Mouse (Mus musculus) midbrain, embryonic 13.5 days (tissue): ENCODE data around the gene Sgpl1. TPM values are rescaled to one million over a fixed set of nuclear protein-coding genes. Genes with fewer than 3 reads are reported as not detected.

Experiments
- ATAC-seq: fragments of 200-750 bp; cut with Nextera tagmentation; 2 replicates; pipeline ENCODE4 v1.8.0; 2017; ENCODE audit warnings: mild to moderate bottlenecking, moderate TSS enrichment, moderate library complexity
- H3K27ac ChIP-seq: fragments of 300-500 bp; sonication (generic); 2 replicates; pipeline ENCODE4 v1.5.1; 2015; ENCODE audit warnings: inconsistent platforms, mild to moderate bottlenecking, moderate library complexity
- H3K27me3 ChIP-seq: fragments of 300-500 bp; sonication (generic); 2 replicates; pipeline ENCODE4 v1.6.1; 2015; ENCODE audit warnings: mild to moderate bottlenecking, inconsistent platforms
- H3K36me3 ChIP-seq: fragments of 300-500 bp; sonication (generic); 2 replicates; pipeline ENCODE4 v1.6.1; 2015; ENCODE audit warnings: mild to moderate bottlenecking, inconsistent platforms
- H3K4me1 ChIP-seq: fragments of 300-500 bp; sonication (generic); replicated peaks from 2 replicates; pipeline ENCODE4 v1.6.1; 2015; ENCODE audit warnings: inconsistent platforms
- H3K4me2 ChIP-seq: fragments of 300-500 bp; sonication (generic); replicated peaks from 2 replicates; pipeline ENCODE4 v1.6.1; 2015; ENCODE audit warnings: moderate library complexity, mild to moderate bottlenecking, inconsistent platforms
- H3K4me3 ChIP-seq: fragments of 300-500 bp; sonication (generic); replicated peaks from 2 replicates; pipeline ENCODE4 v1.5.1; 2015; ENCODE audit warnings: mild to moderate bottlenecking, inconsistent platforms
- H3K9ac ChIP-seq: fragments of 300-500 bp; sonication (generic); replicated peaks from 2 replicates; pipeline ENCODE4 v1.6.1; 2015; ENCODE audit warnings: mild to moderate bottlenecking, inconsistent platforms
- H3K9me3 ChIP-seq: fragments of 300-500 bp; sonication (generic); 2 replicates; pipeline ENCODE4 v1.6.1; 2016; ENCODE audit warnings: mild to moderate bottlenecking, inconsistent platforms
- WGBS: fragments of 180-500 bp; shearing (Covaris S2); methylation state at CpG from one replicate; pipeline ENCODE4 v1.1.7; 2015; 5-methylcytosine and 5-hydroxymethylcytosine counted together
- polyA plus RNA-seq: library from polyadenylated mRNA; unstranded; fragments of >200 nt; fragmentation: Nextera tagmentation; extraction: Ambion mirVana; gene quantifications from 2 replicates; pipeline ENCODE4 v1.2.1, GENCODE M21; 2015

Sgpl1 gene
- polyA plus RNA-seq, 1 experiment from 2014 or later: 70.8 TPM

DNA sequence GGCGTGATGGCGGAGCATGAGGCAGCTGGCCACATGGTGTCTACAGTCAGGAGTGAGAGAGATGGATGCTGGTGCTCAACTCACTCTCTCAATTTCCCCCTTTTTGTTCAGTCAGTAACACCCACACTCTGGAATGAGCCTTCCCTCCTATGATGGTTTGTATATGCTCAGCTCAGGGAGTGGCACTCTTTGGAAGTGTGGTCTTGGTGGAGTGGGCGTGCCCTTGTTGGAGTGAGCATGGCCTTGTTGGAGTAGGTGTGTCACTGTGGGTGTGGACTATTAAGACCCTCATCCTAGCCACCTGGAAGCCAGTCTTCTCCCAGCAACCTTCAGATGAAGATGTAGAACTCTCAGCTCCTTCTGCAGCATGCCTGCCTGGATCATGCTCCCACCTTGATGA is 71.9 kb downstream of the Sgpl1 start:
- no peak overlapping the region for H3K4me2 ChIP-seq
- ATAC-seq: no peak
- WGBS: 98% methylated on average over 3 of the region's 3 CpGs
- no peak overlapping the region for H3K9ac ChIP-seq
- H3K27me3 ChIP-seq: peaks cover 6% of the 10 kb centered on the region; the same call in 1 of the 2 replicates
- peaks cover 8% of the 10 kb centered on the region for H3K4me1 ChIP-seq
- H3K9me3 ChIP-seq: no peaks in the 10 kb centered on the region
- H3K36me3 ChIP-seq: no peaks in the 10 kb centered on the region
- no peak overlapping the region for H3K4me3 ChIP-seq
- H3K27ac ChIP-seq: no peak overlapping the region

DNA sequence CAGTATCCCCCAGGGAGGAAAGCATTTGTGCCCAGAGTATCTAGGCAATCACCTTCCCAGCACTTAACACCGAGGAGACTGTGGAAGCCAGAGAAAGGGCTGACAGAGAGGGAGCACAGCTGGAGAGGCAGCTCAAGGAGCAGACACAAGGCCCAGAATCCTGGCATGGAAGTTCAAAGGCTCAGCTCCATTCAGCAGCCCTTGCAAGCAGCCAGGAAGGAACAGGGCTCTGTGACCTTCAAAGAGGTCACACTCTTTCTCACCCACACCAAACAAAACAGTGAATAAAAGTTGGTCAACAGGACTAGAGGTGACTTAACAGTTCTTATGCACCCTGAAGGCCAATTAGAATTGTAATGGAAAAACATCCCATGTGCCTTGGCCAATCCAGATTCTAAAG is 72.9 kb downstream of the Sgpl1 start:
- ATAC-seq: no peak
- no peaks in the 10 kb centered on the region for H3K9me3 ChIP-seq
- WGBS: 0% methylated on average over 1 of the region's 1 CpGs
- peaks cover 6% of the 10 kb centered on the region; the same call in 1 of the 2 replicates for H3K27me3 ChIP-seq
- no peaks in the 10 kb centered on the region for H3K36me3 ChIP-seq
- no peak overlapping the region for H3K9ac ChIP-seq
- no peak overlapping the region for H3K4me3 ChIP-seq
- H3K4me1 ChIP-seq: no peaks in the 10 kb centered on the region
- no peak overlapping the region for H3K27ac ChIP-seq
- no peak overlapping the region for H3K4me2 ChIP-seq

DNA sequence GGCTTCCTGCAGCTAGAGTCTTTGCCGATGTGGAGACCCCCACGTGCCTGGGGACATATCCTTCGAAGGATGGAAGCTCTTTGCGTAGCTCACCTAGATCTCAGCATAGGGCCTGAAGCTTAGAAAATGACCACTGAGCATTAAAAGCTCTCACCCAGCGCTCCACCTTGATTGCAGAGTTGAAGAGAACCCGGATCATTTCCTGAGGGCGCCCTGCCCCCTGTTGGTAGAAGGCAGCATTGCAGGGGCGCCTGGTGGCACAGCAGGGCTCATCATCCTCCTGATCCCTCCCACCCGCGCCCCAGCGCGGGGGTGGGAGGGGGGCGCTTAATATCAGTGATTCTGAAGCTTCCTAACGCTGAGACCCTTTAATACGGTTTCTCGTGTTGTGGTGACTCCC is 75.2 kb downstream of the Sgpl1 start:
- H3K4me3 ChIP-seq: no peak overlapping the region
- no peaks in the 10 kb centered on the region for H3K9me3 ChIP-seq
- no peak for ATAC-seq
- WGBS: 12% methylated on average over 16 of the region's 16 CpGs
- peaks cover 8% of the 10 kb centered on the region for H3K4me1 ChIP-seq
- no peak overlapping the region for H3K9ac ChIP-seq
- no peak overlapping the region for H3K27ac ChIP-seq
- peaks cover 6% of the 10 kb centered on the region; the same call in 1 of the 2 replicates for H3K27me3 ChIP-seq
- H3K36me3 ChIP-seq: no peaks in the 10 kb centered on the region
- no peak overlapping the region for H3K4me2 ChIP-seq

DNA sequence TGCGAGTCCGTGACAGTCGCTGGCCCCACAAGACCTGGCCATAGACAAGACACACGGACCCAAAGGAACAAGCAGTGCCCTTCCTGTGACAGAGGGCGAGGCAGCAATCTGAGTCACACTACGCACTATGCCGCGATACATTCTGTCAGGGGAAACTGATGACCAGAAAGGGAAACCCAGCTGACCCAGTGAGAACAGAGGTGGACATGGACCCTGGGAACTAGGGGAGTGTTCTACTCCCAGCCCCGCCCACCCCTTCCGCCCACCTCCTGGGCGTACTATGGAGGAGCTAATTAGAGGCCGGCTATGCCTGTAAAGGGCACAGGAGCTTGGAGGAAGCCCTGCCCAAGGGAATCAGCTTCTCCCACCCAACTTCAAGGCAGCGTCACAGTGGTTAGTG is 78.3 kb downstream of the Sgpl1 start:
- Histone ChIP-seq H3K4me1 (peaks cover 24% of the 10 kb centered on the region), H3K27me3 (peaks cover 6% of the 10 kb centered on the region; the same call in 1 of the 2 replicates), H3K9me3 (no peaks in the 10 kb centered on the region), H3K27ac (no peak overlapping the region), H3K4me2 (no peak overlapping the region), H3K9ac (no peak overlapping the region), H3K4me3 (no peak overlapping the region), H3K36me3 (no peaks in the 10 kb centered on the region)
- ATAC-seq: peak; percentile 15; the same call in 1 of the 2 replicates
- WGBS: 9% methylated on average over 13 of the region's 13 CpGs

DNA sequence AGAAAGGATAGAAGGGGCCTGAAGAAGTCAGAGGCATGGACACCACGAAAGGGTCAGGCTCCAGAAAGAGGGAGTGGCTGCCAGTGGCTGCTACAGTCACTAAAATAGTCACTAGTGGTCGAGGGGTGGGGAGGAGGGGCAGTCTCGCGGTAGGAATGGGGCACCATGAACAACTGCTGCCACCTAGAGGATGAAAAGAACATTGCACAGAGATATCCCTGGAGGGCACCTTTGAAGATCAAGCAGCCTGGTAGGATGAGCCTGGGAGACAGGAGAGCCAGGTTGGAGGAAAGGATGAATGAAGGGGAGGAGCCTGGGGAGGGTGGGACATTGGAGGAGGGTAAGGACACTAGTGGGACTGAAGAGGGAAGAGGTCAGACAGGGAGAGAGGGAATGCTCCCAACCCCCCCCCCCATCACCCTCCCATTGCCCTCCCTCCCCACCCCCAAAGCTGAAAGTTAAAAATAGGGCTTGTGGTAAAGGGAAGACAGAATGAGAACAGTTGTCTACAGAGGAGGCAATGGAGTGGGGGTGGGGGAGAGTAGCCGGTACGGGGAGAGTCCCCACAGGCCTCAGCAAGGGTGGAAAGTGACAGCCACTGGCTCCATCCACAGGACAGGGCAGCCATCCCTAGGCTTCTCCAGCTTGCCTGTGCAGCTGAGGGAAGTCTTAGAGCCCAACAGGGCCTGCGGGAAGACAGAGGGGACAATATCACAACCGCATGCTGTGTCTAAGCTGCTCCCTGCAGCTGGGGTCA is 78.9 kb downstream of the Sgpl1 start:
- ATAC-seq: peak; percentile 66
- Histone ChIP-seq H3K27me3 (peaks cover 6% of the 10 kb centered on the region; the same call in 1 of the 2 replicates), H3K4me3 (no peak overlapping the region), H3K4me1 (peaks cover 25% of the 10 kb centered on the region), H3K36me3 (no peaks in the 10 kb centered on the region), H3K4me2 (no peak overlapping the region), H3K27ac (no peak overlapping the region), H3K9me3 (no peaks in the 10 kb centered on the region), H3K9ac (no peak overlapping the region)
- WGBS: 5% methylated on average over 8 of the region's 8 CpGs

DNA sequence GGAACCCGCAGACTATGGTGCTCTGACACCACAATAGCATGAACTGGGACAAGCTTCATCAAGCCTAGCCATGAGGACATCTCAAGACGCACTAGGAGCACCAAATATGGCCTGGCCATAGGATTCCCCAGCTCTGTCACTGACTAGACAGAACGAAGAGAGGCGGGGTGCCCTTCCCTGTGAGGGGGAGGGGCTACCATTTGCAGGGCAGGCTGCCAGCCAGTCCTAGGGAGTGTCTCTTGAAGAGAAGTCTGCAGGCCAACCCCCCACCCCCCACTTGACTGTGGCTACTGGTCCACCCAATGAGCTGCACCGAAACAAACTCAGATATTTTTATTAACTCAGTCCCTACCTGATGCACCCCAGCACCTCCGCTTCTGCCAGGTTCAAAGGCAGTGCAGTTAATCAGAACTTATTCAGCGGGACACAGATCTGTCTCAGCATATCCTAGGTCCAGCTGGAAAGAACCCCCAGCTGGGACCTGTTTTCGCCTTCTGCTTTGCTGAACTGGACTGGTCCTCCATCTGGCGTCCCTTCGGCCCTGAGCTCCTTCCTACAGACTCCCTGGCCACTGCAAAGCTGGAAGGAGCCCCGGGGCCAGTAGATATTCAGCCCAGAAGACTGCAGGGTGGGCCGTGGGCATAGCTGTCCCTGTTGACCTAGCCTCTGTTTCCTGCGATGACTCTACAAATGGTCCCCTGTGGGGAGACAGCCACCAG is 82.1 kb downstream of the Sgpl1 start:
- no peak overlapping the region for H3K27ac ChIP-seq
- no peak overlapping the region for H3K4me2 ChIP-seq
- no peaks in the 10 kb centered on the region for H3K36me3 ChIP-seq
- H3K9ac ChIP-seq: no peak overlapping the region
- H3K27me3 ChIP-seq: peaks cover 8% of the 10 kb centered on the region; the same call in 1 of the 2 replicates
- ATAC-seq: no peak
- 53% methylated on average over 13 of the region's 13 CpGs for WGBS
- no peak overlapping the region for H3K4me3 ChIP-seq
- peaks cover 27% of the 10 kb centered on the region for H3K4me1 ChIP-seq
- H3K9me3 ChIP-seq: no peaks in the 10 kb centered on the region

DNA sequence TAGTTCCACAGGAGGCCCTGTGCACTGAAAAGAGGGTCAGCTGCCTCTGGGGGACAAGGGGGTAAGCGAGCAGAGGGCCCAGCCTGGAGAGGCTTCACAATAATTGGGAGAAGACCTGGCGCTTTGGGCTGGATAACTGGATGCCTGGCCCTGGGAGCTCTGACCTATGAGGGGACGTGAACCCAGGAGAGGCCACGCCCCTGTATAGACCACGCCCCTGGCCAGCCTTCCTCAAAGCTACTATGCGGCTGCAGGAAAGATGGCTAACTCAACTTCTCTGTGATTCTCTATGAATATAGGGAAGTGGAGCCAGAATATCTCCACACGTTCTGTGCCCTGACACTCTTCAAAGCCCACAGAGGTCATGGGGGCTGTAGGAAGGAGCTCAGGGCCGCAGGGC is 82.9 kb downstream of the Sgpl1 start:
- Histone ChIP-seq H3K4me1 (peaks cover 30% of the 10 kb centered on the region), H3K9me3 (no peaks in the 10 kb centered on the region), H3K36me3 (no peaks in the 10 kb centered on the region), H3K4me3 (no peak overlapping the region), H3K9ac (no peak overlapping the region), H3K27me3 (peaks cover 8% of the 10 kb centered on the region; the same call in 1 of the 2 replicates), H3K4me2 (no peak overlapping the region), H3K27ac (no peak overlapping the region)
- no peak for ATAC-seq
- 6% methylated on average over 8 of the region's 8 CpGs for WGBS

DNA sequence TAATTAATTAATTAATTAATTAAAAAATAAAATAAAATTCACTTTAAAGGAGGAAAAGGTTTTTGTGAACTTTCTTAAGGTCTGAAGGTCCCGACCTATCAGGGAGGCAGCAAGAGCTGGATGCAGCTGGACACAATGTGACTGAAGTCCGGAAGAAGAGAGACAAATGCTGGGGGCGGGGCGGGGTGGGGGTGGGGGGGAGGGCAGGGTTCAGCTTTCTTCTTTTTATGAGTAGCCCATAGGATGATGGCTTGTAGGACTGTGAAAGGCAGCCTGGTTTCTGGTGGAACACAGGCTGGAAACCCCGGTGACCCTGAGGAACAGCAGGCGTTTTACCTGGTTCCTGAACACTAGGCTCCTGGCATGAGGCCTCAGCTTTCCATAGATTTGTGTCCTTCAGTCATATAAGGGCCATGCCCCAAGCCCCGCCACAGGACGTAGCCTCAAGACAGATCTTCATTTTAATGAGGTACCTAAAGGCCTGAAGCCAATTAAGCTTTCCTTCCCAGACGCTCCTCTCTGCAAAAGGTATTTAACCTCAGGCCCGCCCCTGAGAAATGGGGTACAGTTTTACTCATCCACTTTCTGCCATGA is 84.1 kb downstream of the Sgpl1 start:
- H3K36me3 ChIP-seq: no peaks in the 10 kb centered on the region
- H3K27ac ChIP-seq: no peak overlapping the region
- H3K27me3 ChIP-seq: peaks cover 8% of the 10 kb centered on the region; the same call in 1 of the 2 replicates
- 59% methylated on average over 10 of the region's 10 CpGs for WGBS
- no peaks in the 10 kb centered on the region for H3K9me3 ChIP-seq
- peaks cover 25% of the 10 kb centered on the region for H3K4me1 ChIP-seq
- H3K4me2 ChIP-seq: no peak overlapping the region
- H3K9ac ChIP-seq: no peak overlapping the region
- no peak for ATAC-seq
- H3K4me3 ChIP-seq: no peak overlapping the region

DNA sequence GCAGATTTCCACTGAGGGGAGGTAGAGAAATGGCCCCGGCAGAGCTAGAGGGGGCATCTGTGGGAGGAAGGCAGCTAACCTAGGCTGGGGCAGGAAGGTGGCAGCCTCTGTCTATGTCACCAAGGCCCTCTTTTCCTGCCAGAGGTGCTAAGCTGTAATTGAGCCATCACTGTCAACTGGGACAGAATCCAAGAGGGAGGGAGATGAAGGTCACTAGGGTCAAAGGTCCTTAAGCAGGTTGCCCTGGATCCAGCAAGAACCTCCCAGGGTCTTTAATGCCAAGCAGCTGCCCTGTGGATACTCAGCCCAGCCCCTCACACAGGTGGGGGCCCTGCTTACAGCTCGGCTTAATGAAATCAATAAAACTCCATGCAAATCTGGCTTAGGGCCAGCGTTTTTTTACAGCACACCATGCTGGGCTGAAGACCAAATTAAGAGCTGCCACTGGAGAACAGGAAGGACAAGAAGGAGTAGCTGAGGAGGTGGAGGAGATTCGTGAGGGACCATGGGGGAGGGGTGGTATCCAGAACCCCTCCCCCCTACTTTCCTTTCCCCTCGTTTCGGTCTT is 87.9 kb downstream of the Sgpl1 start:
- no peak for ATAC-seq
- H3K4me2 ChIP-seq: no peak overlapping the region
- H3K9ac ChIP-seq: no peak overlapping the region
- H3K4me1 ChIP-seq: peaks cover 13% of the 10 kb centered on the region
- no peak overlapping the region for H3K27ac ChIP-seq
- peaks cover 7% of the 10 kb centered on the region; the same call in 1 of the 2 replicates for H3K9me3 ChIP-seq
- peaks cover 12% of the 10 kb centered on the region for H3K27me3 ChIP-seq
- 25% methylated on average over 6 of the region's 6 CpGs for WGBS
- H3K4me3 ChIP-seq: no peak overlapping the region
- no peaks in the 10 kb centered on the region for H3K36me3 ChIP-seq

DNA sequence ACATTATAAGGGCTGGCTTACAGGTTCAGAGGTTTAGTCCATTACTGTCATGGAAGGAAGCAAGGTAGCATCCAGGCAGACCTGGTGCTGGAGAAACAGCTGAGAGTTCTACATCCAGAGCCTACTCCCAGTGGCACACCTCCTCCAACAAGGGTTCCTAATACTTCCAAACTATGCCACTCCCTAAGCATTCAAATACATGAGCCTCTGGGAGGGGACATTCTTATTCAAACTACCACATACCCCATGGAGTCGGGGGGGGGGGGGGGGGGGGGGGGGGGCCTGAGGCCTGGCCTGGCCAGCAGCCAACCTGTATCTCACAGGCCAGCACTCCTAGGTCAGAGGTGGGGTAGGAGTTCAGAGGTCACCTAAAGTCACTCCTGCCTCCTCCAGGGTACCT is 88.4 kb downstream of the Sgpl1 start:
- no peak overlapping the region for H3K4me2 ChIP-seq
- peaks cover 7% of the 10 kb centered on the region; the same call in 1 of the 2 replicates for H3K9me3 ChIP-seq
- H3K27me3 ChIP-seq: peaks cover 16% of the 10 kb centered on the region
- no peak overlapping the region for H3K4me3 ChIP-seq
- peaks cover 9% of the 10 kb centered on the region; the same call in 1 of the 2 replicates for H3K4me1 ChIP-seq
- no peak overlapping the region for H3K9ac ChIP-seq
- H3K27ac ChIP-seq: no peak overlapping the region
- no peak for ATAC-seq
- H3K36me3 ChIP-seq: no peaks in the 10 kb centered on the region
- no CpG with 5 or more reads among the region's 1 CpGs for WGBS

DNA sequence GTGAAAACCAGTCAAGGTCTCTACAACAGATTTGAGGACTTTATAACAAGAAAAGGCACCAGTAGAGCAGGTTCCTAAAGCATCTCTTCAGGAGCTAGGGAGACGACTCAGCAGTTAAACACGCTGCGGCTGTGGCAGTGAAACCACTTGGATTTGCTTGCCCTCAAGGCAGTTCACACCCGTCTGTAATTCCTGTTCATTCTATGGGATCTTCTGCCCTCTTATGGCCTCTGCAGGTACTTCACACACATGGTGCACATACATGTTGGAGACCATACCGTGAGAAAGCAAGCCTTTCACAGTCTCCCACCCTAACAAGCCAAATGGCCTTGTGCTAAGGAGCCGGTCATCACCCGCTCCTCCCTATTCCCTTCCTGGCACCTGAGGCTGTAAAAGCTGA is 90.8 kb downstream of the Sgpl1 start:
- Histone ChIP-seq H3K27ac (no peak overlapping the region), H3K4me2 (no peak overlapping the region), H3K4me1 (peaks cover 6% of the 10 kb centered on the region; the same call in 1 of the 2 replicates), H3K9ac (no peak overlapping the region), H3K36me3 (no peaks in the 10 kb centered on the region), H3K9me3 (peaks cover 7% of the 10 kb centered on the region; the same call in 1 of the 2 replicates), H3K4me3 (no peak overlapping the region), H3K27me3 (peaks cover 35% of the 10 kb centered on the region)
- no peak for ATAC-seq
- 93% methylated on average over 7 of the region's 7 CpGs for WGBS
